Mouse (Mus musculus): ENCODE measurements at regions not wholly inside any gene's neighbourhood (a gene's known extent, or its start where the extent isn't known, plus 50 kb on each side); places are given as distances from the start of the nearest gene placed in this dataset.
"Not testable (repeated sequence)": the region's sequence is repeated elsewhere in the genome, so short reads cannot be mapped to it uniquely, and the experiment has no call there.

- TF ChIP-seq CTCF (IDR thresholded peaks at IDR 0.05; ENCODE audit: low read depth); EP300 (optimal IDR thresholded peaks at IDR 0.05): not testable (repeated sequence)
These were observed 799.6 kb downstream of the 1700064H15Rik start for GRCm38 (mm10) chr3:18828788-18829320.

Data from stomach, postnatal 0 days (tissue).